Mouse (Mus musculus): ENCODE data around the gene Crebl2. TPM values are rescaled to one million over a fixed set of nuclear protein-coding genes. Genes with fewer than 3 reads are reported as not detected.

Crebl2 gene
- polyA plus RNA-seq, 1 experiment from 2014 or later, result 1.8 TPM

DNA sequence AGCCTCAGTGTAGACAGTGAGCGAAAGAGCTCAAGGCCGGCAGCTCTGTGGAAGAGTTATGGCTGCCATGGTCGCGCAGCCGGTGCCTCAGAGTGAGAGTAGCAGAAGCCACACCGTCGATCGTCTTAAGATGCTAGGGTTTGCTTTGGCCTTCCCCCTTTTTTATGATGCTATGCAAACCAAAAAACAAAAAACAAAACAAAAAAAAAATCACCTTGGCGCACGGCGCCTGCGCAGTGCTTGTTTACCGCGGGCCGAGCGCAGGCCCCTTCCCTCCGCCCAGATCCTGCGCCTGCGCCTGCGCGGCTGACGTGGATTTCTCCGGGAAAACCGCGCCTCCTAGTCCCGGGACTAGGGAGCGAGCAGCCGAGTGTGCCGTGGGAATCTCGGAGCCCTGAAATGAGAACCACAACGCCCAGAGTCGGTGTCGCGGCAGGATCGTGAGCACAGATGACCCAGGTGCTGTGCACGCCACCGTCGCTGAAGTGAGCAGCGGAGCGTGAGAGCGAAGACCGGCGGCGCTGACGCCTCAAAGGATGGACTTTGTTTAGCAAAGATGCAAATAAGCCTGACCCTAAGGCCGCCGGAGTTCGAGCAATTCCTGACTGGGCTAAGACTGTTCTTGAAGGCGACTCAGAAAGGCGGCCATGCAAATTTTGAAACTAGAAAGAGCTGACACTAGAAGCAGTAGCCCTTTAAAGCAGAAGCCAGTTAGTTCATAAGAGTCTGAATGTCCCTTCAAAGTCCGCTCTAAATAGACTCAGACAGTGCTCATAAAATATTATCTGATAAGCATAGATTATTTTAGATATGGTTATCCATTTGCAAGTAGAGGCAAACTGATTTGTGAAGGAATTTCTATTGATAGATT, 68.4 kb downstream of the Crebl2 start, which contains the start of gene Gpr19:
Gene Gpr19, minus strand, starts transcription at position 484 of the 871 bp plus-strand sequence.
- ATAC-seq (peak; percentile 94), DNase-seq (ENCODE audit: low spot score) (peak; percentile 97)
- under 1% methylated on average over 51 of the region's 51 CpGs for WGBS
- 0 out of 2 replicates have a peak, but pooled peaks cover 3% of the 10 kb centered on the region for H3K36me3 ChIP-seq (ENCODE audit: control insufficient read depth, insufficient read depth, low read length)
- H3K27me3 ChIP-seq (replicated peaks; ENCODE audit: control insufficient read depth, insufficient read depth, low read length), result no peaks in the 10 kb centered on the region
- H3K9me3 ChIP-seq (replicated peaks; ENCODE audit: control insufficient read depth, low read length), result no peaks in the 10 kb centered on the region
- H3K4me2 ChIP-seq (ENCODE audit: low read length), result peak within 1 kb of the TSS; percentile 79
- H3K4me1 ChIP-seq (ENCODE audit: control insufficient read depth, insufficient read depth, low read length), result peaks cover 12% of the 10 kb centered on the region; the same call in 1 of the 2 replicates
- H3K27ac ChIP-seq (ENCODE audit: low read depth, low read length), result peak within 1 kb of the TSS; percentile 99
- H3K4me3 ChIP-seq (ENCODE audit: low read depth, low read length), result peak within 1 kb of the TSS; percentile 57
- peak within 1 kb of the TSS; percentile 91 for H3K9ac ChIP-seq (ENCODE audit: low read length)

DNA sequence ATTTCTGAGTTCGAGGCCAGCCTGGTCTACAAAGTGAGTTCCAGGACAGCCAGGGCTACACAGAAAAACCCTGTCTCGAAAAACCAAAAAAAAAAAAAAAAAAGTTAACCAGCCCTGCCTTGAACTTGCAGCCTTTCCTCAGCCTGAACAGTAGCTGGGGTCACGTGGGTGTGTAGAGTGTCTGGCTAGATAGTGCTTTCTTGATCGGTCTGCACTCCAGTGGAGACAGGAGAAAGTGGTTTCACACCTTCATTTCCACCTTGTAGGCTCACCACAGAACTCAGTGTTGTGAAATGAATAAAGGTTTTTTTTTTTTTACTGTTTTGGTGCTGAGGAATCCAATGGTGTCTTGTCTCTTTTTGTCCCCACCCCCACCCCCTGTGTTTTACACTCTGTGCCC, 73.4 kb downstream of the Crebl2 start:
- 87% methylated on average over 4 of the region's 4 CpGs for WGBS
- no peak overlapping the region for H3K4me2 ChIP-seq (ENCODE audit: low read length)

DNA sequence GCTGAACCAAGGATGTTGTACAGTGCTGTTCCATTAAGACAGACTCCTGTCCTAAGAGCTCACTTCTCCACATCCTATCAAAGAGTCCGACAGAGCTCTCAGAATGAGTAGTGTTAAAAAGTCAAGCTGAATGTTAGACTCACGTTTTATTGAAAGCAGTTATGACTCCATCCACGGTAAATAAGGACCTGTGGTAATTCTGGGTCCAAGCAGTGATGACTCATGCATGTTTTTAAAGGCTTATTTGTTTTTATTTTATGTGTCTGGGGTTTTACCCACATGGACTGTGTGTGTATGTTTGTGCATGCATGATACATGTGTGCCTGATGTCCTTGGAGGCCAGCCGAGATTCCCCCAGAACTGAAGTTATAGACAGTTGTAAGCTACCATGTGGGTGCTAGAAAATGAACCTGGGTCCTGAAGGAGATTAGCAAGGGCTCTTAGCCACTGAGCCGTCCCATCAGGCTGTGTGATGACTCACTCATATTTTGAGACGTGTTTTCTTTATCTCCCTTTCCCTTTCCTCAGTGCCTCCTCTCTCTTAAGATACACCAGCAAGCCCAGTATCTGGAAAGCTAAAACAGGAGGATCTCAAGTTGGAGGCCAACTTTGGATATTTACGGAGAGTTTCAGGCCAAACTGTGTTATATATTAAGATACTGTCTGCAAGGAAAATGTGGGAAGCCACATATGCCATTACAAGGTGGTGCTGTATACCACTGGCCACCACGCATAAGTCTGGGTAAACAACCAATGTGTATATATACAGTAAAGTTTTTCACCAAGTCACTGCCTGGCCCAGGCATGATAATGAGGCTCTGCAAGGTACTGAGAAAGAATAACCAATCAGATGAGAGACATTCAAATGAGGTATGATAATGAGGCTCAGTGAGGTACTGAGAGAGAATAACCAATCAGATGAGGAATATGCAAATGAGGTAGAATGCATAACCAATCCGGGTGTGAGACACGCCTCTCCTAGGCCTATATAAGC, 74.2 kb downstream of the Crebl2 start:
- Histone ChIP-seq H3K4me1 (ENCODE audit: control insufficient read depth, insufficient read depth, low read length) (0 out of 2 replicates have a peak, but pooled peaks cover 1% of the 10 kb centered on the region), H3K9ac (ENCODE audit: low read length) (no peak overlapping the region), H3K27ac (ENCODE audit: low read depth, low read length) (no peak overlapping the region), H3K4me3 (ENCODE audit: low read depth, low read length) (no peak overlapping the region), H3K36me3 (ENCODE audit: control insufficient read depth, insufficient read depth, low read length) (no peaks in the 10 kb centered on the region), H3K27me3 (replicated peaks; ENCODE audit: control insufficient read depth, insufficient read depth, low read length) (no peaks in the 10 kb centered on the region), H3K9me3 (replicated peaks; ENCODE audit: control insufficient read depth, low read length) (no peaks in the 10 kb centered on the region), H3K4me2 (ENCODE audit: low read length) (no peak overlapping the region)
- DNase-seq (ENCODE audit: low spot score), result no peak
- ATAC-seq, result no peak
- WGBS, result 95% methylated on average over 10 of the region's 10 CpGs

More for the DNA sequence above, 73.4 kb downstream of the Crebl2 start:
- H3K4me3 ChIP-seq (ENCODE audit: low read depth, low read length), result no peak overlapping the region
- no peaks in the 10 kb centered on the region for H3K27me3 ChIP-seq (replicated peaks; ENCODE audit: control insufficient read depth, insufficient read depth, low read length)
- 0 out of 2 replicates have a peak, but pooled peaks cover 4% of the 10 kb centered on the region for H3K4me1 ChIP-seq (ENCODE audit: control insufficient read depth, insufficient read depth, low read length)
- ATAC-seq (no peak), DNase-seq (ENCODE audit: low spot score) (no peak)
- H3K27ac ChIP-seq (ENCODE audit: low read depth, low read length), result no peak overlapping the region
- no peak overlapping the region for H3K9ac ChIP-seq (ENCODE audit: low read length)
- H3K36me3 ChIP-seq (ENCODE audit: control insufficient read depth, insufficient read depth, low read length), result no peaks in the 10 kb centered on the region
- H3K9me3 ChIP-seq (replicated peaks; ENCODE audit: control insufficient read depth, low read length), result no peaks in the 10 kb centered on the region

DNA sequence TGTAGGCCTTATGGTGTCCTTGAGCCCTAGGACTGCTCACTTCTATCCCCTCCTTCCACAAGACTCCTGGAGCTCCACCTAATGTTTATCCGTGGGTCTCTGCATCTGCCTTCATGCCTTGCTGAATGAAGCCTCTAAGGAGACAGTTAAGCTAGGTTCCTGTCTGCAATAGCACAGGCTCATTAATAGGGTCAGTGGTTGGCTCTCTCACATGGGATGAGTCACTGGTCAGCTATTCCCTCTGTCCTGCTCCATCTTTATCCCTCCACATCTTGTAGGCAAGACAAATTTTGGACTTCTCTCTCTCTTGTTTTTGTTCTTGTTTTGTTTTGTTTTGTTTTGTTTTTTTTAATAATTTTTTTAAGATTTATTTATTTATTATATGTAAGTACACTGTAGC, 75.9 kb downstream of the Crebl2 start:
- no peaks in the 10 kb centered on the region for H3K4me1 ChIP-seq (ENCODE audit: control insufficient read depth, insufficient read depth, low read length)
- H3K4me2 ChIP-seq (ENCODE audit: low read length), result no peak overlapping the region
- DNase-seq (ENCODE audit: low spot score) (no peak), ATAC-seq (no peak)
- H3K4me3 ChIP-seq (ENCODE audit: low read depth, low read length), result no peak overlapping the region
- no peaks in the 10 kb centered on the region for H3K36me3 ChIP-seq (ENCODE audit: control insufficient read depth, insufficient read depth, low read length)
- H3K27me3 ChIP-seq (replicated peaks; ENCODE audit: control insufficient read depth, insufficient read depth, low read length), result no peaks in the 10 kb centered on the region
- no peak overlapping the region for H3K9ac ChIP-seq (ENCODE audit: low read length)
- 76% methylated on average over 1 of the region's 1 CpGs for WGBS
- H3K9me3 ChIP-seq (replicated peaks; ENCODE audit: control insufficient read depth, low read length), result no peaks in the 10 kb centered on the region
- no peak overlapping the region for H3K27ac ChIP-seq (ENCODE audit: low read depth, low read length)

Other genes starting within 250 kb of the Crebl2 start
- 0.88 and 0.94 TPM in 2 replicates for gene Mansc1, start 197.7 kb upstream of the Crebl2 start, polyA plus RNA-seq (2014; fragmentation: Nextera tagmentation; extraction: Ambion mirVana)
- gene Borcs5, start 190.6 kb upstream of the Crebl2 start, polyA plus RNA-seq (2014; fragmentation: Nextera tagmentation; extraction: Ambion mirVana), result 45.8 and 49.4 TPM in 2 replicates
- gene Dusp16, start 37.5 kb upstream of the Crebl2 start, polyA plus RNA-seq (2014; fragmentation: Nextera tagmentation; extraction: Ambion mirVana), result 9.3 and 9.4 TPM in 2 replicates
- 42.4 and 46.2 TPM in 2 replicates for gene Gpr19, start 68.4 kb downstream of the Crebl2 start, polyA plus RNA-seq (2014; fragmentation: Nextera tagmentation; extraction: Ambion mirVana)
- 58.8 and 63.3 TPM in 2 replicates for gene Cdkn1b, start 90.2 kb downstream of the Crebl2 start, polyA plus RNA-seq (2014; fragmentation: Nextera tagmentation; extraction: Ambion mirVana)
- gene Apold1, start 151.6 kb downstream of the Crebl2 start, polyA plus RNA-seq (2014; fragmentation: Nextera tagmentation; extraction: Ambion mirVana), result 3.5 and 4.8 TPM in 2 replicates
- gene Ddx47, start 181.5 kb downstream of the Crebl2 start, polyA plus RNA-seq (2014; fragmentation: Nextera tagmentation; extraction: Ambion mirVana), result 79.8 and 87.1 TPM in 2 replicates
- gene Gprc5a, start 235.5 kb downstream of the Crebl2 start, polyA plus RNA-seq (2014; fragmentation: Nextera tagmentation; extraction: Ambion mirVana), result 0.61 and 0.95 TPM in 2 replicates